Mouse (Mus musculus): ENCODE measurements around the gene Rps28. TPM values are rescaled to one million over a fixed set of nuclear protein-coding genes. Genes with fewer than 3 reads are reported as not detected.
"Not testable (repeated sequence)": the region's sequence is repeated elsewhere in the genome, so short reads cannot be mapped to it uniquely, and the experiment has no call there.

The Rps28 gene
- 875 and 894 TPM in 2 replicates for polyA plus RNA-seq (2016; fragmentation: Nextera tagmentation; extraction: Ambion mirVana)

- Histone ChIP-seq H3K4me2 (replicated peaks) (peak within 1 kb of the TSS; percentile 95), H3K9ac (peak within 1 kb of the TSS; percentile 88), H3K27me3 (no peaks in the 10 kb centered on the region), H3K4me1 (peaks cover 21% of the 10 kb centered on the region), H3K4me3 (peak within 1 kb of the TSS; percentile 80), H3K36me3 (peaks cover 55% of the 10 kb centered on the region), H3K27ac (peak within 1 kb of the TSS; percentile 89), H3K9me3 (no peaks in the 10 kb centered on the region)
- ATAC-seq (ENCODE audit: insufficient number of reproducible peaks, insufficient read depth, low FRiP score, low TSS enrichment), result peak; percentile 86
- under 1% methylated on average over 51 of the region's 51 CpGs for WGBS
These were observed at the start of gene Rps28, which contains the start of gene Ndufa7 for GRCm38 (mm10) chr17:33824084-33824996. Gene Rps28 (minus strand): TSS chr17:33824562. Gene Ndufa7 (plus strand): TSS chr17:33824572.

DNA sequence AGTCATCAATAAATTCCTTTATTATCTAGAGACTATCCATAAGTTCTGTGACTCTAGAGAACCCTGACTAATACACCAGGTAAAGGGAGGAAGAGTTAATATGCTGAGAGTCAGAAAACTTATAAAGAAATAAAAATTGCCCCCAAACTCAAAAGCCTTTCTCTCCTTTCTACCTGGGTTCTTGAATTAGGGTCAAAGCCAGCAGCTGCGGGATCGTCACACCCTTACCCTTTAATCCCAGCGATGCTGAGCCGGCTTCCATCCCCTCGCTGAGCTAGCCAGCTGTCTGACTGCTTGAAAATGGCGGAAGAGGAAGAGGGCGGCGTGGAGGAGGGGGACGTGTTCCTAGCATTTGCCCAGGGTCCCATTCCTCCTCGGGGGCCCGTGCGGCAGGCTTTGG lies 49.2 kb upstream of the Rps28 start, which contains the start of gene Gm7029:
Gene Gm7029, plus strand, starts transcription at position 301 of the 400 bp plus-strand sequence.
- not testable (repeated sequence) for H3K27ac ChIP-seq; H3K9ac ChIP-seq; H3K27me3 ChIP-seq; H3K4me2 ChIP-seq (replicated peaks); H3K9me3 ChIP-seq; ATAC-seq (ENCODE audit: insufficient number of reproducible peaks, insufficient read depth, low FRiP score, low TSS enrichment); H3K4me3 ChIP-seq; H3K4me1 ChIP-seq
- peaks cover 23% of the 10 kb centered on the region for H3K36me3 ChIP-seq
- 69% methylated on average over 4 of the region's 12 CpGs for WGBS

DNA sequence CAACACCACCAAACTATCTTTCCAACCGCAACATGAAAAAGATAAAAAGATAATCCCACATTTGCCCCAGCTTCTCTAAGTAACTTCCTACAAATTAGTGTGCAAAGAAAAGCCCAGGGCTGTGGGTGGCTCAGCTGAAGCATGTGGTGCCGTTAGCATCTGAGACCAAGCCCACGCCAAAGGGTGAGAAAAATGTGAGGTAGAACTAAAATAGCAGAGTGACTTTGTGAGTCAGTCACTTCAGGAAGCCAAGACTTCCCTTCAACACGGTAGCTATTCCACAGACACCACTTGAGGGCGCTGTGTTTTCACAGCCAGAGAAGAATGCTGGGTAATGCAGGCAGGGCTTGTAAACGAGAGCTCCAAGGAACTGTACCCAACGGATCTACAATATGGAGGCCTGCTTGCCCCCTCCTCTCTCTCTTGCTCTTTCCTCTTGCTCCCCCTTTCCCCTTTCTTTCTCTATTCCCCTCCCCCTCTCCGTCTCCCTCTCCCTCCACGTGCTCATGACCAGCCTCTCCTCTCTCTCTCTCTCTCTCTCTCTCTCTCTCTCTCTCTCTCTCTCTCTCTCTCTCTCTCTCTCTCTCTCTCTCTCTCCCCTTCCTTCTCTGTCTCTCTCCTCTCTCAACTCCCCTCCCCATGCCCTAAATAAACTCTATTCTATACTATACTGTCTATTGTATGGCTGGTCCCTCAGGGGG lies 41.1 kb upstream of the Rps28 start:
- no peak overlapping the region for H3K27ac ChIP-seq
- H3K4me1 ChIP-seq, result no peaks in the 10 kb centered on the region
- H3K4me3 ChIP-seq, result no peak overlapping the region
- 36% methylated on average over 9 of the region's 9 CpGs for WGBS
- no peaks in the 10 kb centered on the region for H3K36me3 ChIP-seq
- H3K9ac ChIP-seq, result no peak overlapping the region
- H3K9me3 ChIP-seq, result no peaks in the 10 kb centered on the region
- no peaks in the 10 kb centered on the region for H3K27me3 ChIP-seq
- H3K4me2 ChIP-seq (replicated peaks), result no peak overlapping the region
- no peak for ATAC-seq (ENCODE audit: insufficient number of reproducible peaks, insufficient read depth, low FRiP score, low TSS enrichment)

- H3K4me2 ChIP-seq (replicated peaks), result no peak overlapping the region
- no peak overlapping the region for H3K9ac ChIP-seq
- no peaks in the 10 kb centered on the region for H3K36me3 ChIP-seq
- H3K9me3 ChIP-seq, result no peaks in the 10 kb centered on the region
- no peak overlapping the region for H3K27ac ChIP-seq
- WGBS, result 80% methylated on average over 4 of the region's 4 CpGs
- no peak overlapping the region for H3K4me3 ChIP-seq
- ATAC-seq (ENCODE audit: insufficient number of reproducible peaks, insufficient read depth, low FRiP score, low TSS enrichment), result no peak
- no peaks in the 10 kb centered on the region for H3K4me1 ChIP-seq
- no peaks in the 10 kb centered on the region for H3K27me3 ChIP-seq
These were observed 33.5 kb upstream of the Rps28 start for GRCm38 (mm10) chr17:33857816-33858215.

DNA sequence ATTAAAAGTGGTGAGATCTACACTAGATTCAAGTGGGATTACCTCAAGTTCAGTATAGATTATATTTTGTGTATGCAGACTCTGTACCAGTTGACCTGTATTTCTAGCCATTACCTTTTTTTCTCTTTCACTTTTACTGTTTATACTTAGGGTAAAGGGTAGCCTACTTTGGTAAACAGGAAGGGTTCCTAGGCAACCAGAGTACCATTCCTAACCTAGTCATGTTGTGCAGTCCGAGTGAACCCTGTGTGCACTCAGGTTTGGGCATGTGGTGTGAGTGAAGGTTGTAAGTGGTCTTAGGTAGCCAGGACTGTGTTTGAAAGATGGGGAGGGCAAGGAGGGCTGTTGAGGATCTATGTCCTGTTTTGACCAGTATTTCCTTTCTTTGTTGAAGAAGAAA lies 27.0 kb upstream of the Rps28 start:
- no peaks in the 10 kb centered on the region for H3K27me3 ChIP-seq
- no peak overlapping the region for H3K4me2 ChIP-seq (replicated peaks)
- no peak for ATAC-seq (ENCODE audit: insufficient number of reproducible peaks, insufficient read depth, low FRiP score, low TSS enrichment)
- peaks cover 28% of the 10 kb centered on the region for H3K36me3 ChIP-seq
- no peak overlapping the region for H3K27ac ChIP-seq
- no peaks in the 10 kb centered on the region for H3K9me3 ChIP-seq
- H3K4me3 ChIP-seq, result no peak overlapping the region
- WGBS, result 64% methylated on average over 1 of the region's 1 CpGs
- no peaks in the 10 kb centered on the region for H3K4me1 ChIP-seq
- H3K9ac ChIP-seq, result no peak overlapping the region

DNA sequence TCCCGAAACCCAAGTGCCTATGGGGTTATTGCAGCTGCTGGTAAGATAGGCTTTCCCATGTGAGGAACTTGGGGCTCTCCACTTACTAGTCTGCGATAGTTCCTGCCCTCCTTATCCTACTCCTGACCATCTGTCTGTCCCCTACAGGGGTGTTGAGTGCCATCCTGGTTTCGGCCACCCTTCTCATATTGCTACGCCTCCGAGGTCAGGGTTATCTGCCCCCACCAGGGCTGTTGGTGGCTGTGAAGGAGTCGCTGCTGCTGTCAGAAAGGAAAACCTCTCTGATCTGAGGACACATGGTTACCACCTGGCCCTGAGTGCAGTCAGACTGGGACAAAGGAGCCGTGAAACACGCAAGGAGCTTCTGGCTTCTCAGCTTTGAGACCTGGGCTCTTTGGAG lies 23.8 kb upstream of the Rps28 start:
- Histone ChIP-seq H3K4me3 (no peak overlapping the region), H3K36me3 (peaks cover 33% of the 10 kb centered on the region), H3K4me2 (replicated peaks) (no peak overlapping the region), H3K9me3 (no peaks in the 10 kb centered on the region), H3K27me3 (no peaks in the 10 kb centered on the region), H3K27ac (no peak overlapping the region), H3K9ac (no peak overlapping the region), H3K4me1 (peaks cover 9% of the 10 kb centered on the region; the same call in 1 of the 2 replicates)
- 67% methylated on average over 8 of the region's 8 CpGs for WGBS
- ATAC-seq (ENCODE audit: insufficient number of reproducible peaks, insufficient read depth, low FRiP score, low TSS enrichment), result no peak

DNA sequence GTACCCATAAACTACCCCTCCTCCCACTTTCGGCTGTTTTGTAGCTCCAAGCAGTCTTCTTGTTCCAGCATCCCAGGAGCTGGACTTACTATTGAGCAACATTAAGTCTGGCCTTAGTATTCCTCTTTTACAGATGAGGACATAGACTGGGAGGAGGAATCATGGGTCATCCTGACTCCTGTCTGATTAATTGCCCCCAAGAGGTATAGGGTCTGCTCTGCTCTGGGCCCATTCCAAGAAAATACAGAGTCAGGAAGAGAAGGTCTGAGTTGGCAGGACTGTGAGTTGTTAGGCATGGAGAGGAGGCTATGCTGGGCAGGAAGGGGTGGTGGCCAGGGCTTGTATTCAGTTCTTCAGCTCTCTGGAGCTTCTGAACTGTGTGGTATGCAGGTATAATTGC lies 19.8 kb upstream of the Rps28 start:
- ATAC-seq (ENCODE audit: insufficient number of reproducible peaks, insufficient read depth, low FRiP score, low TSS enrichment), result no peak

DNA sequence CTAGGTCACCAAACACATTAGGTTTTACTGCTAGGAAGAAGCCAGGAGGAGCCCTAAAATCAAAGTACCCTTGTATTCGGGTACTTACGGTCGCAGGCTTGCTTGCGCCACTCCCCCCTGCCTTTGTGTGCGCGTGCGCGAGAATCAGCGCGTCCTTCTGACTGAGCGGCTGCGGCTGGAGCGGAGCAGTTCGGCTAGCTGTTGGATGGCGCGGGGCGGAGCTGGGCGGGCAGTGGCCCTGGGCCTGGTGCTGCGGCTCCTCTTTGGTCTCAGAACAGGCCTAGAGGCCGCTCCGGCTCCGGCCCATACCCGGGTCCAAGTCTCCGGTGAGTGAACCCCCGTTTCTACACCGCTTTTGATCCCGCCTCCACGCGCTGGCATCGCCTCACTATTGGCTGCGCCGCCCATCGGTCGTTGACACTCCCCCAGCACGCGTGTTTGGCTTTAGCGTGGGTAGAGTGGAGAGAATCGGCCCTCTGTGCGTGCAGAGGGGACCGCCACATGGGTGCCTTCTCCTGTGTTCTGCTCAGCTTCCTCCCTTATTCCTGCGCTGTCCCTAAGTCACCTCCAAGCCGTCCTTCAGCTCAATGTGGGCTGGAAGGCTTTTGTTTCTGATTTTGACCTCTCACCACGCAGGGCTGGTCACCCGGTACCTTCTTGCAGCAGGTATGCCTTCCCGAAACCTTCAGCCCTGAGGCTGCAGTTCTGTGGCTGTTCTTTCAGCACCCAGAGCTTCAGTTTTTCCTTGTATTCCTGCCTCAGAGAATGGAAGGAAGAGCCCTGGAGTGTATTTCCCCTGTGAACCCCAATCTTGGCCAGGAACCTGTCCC lies 18.8 kb upstream of the Rps28 start, which contains the start of gene Cd320:
Gene Cd320, plus strand, starts transcription at position 126 of the 830 bp plus-strand sequence.
- H3K36me3 ChIP-seq, result peaks cover 21% of the 10 kb centered on the region
- H3K4me2 ChIP-seq (replicated peaks), result peak within 1 kb of the TSS; percentile 91
- peaks cover 9% of the 10 kb centered on the region; the same call in 1 of the 2 replicates for H3K4me1 ChIP-seq
- peak; percentile 82 for ATAC-seq (ENCODE audit: insufficient number of reproducible peaks, insufficient read depth, low FRiP score, low TSS enrichment)
- no peaks in the 10 kb centered on the region for H3K27me3 ChIP-seq
- H3K9me3 ChIP-seq, result no peaks in the 10 kb centered on the region
- H3K4me3 ChIP-seq, result peak within 1 kb of the TSS; percentile 85
- under 1% methylated on average over 45 of the region's 45 CpGs for WGBS
- peak within 1 kb of the TSS; percentile 72 for H3K9ac ChIP-seq
- peak within 1 kb of the TSS; percentile 67 for H3K27ac ChIP-seq

More for the DNA sequence above, 19.8 kb upstream of the Rps28 start:
- Histone ChIP-seq H3K36me3 (peaks cover 23% of the 10 kb centered on the region), H3K9ac (peak overlapping the region; percentile 17; the same call in 1 of the 2 replicates), H3K4me2 (replicated peaks) (peak overlapping the region; percentile 91), H3K27ac (no peak overlapping the region), H3K27me3 (no peaks in the 10 kb centered on the region), H3K4me1 (peaks cover 9% of the 10 kb centered on the region; the same call in 1 of the 2 replicates), H3K4me3 (0 out of 2 replicates have a peak overlapping the region, but pooled peaks have one; percentile 85), H3K9me3 (no peaks in the 10 kb centered on the region)
- 78% methylated on average over 1 of the region's 1 CpGs for WGBS

DNA sequence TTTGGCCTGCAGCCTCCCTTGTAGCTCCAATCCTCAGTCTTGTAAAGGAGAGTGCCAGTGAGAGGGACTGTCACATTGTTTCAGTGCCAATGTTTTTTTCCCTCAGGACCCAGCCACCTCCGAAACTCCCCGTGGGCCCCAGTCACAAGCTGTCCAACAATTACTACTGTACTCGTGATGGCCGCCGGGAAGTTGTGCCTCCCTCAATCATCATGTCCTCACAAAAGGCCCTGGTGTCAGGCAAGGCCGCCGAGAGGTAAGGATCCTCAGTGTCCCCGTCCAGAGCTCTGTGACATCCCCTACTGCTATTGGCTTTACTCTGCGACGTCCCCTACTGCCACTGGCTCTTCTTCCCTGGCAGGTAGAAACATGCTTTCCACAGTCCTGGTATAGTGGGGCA lies 5.2 kb upstream of the Rps28 start:
- H3K4me2 ChIP-seq (replicated peaks), result no peak overlapping the region
- H3K36me3 ChIP-seq, result peaks cover 65% of the 10 kb centered on the region
- H3K9ac ChIP-seq, result no peak overlapping the region
- H3K9me3 ChIP-seq, result no peaks in the 10 kb centered on the region
- peaks cover 4% of the 10 kb centered on the region; the same call in 1 of the 2 replicates for H3K4me1 ChIP-seq
- WGBS, result 92% methylated on average over 10 of the region's 10 CpGs
- no peaks in the 10 kb centered on the region for H3K27me3 ChIP-seq
- ATAC-seq (ENCODE audit: insufficient number of reproducible peaks, insufficient read depth, low FRiP score, low TSS enrichment), result no peak
- H3K4me3 ChIP-seq, result no peak overlapping the region
- H3K27ac ChIP-seq, result no peak overlapping the region

GRCm38 (mm10) chr17:33828892-33829291 lies 4.5 kb upstream of the Rps28 start:
- Histone ChIP-seq H3K27ac (no peak overlapping the region), H3K4me1 (peaks cover 4% of the 10 kb centered on the region; the same call in 1 of the 2 replicates), H3K4me3 (no peak overlapping the region), H3K27me3 (no peaks in the 10 kb centered on the region), H3K9ac (no peak overlapping the region), H3K36me3 (peaks cover 58% of the 10 kb centered on the region), H3K9me3 (no peaks in the 10 kb centered on the region), H3K4me2 (replicated peaks) (no peak overlapping the region)
- WGBS, result 68% methylated on average over 2 of the region's 2 CpGs
- no peak for ATAC-seq (ENCODE audit: insufficient number of reproducible peaks, insufficient read depth, low FRiP score, low TSS enrichment)

GRCm38 (mm10) chr17:33826850-33827249 lies 2.5 kb upstream of the Rps28 start:
- H3K27ac ChIP-seq, result no peak overlapping the region
- ATAC-seq (ENCODE audit: insufficient number of reproducible peaks, insufficient read depth, low FRiP score, low TSS enrichment), result no peak
- no peaks in the 10 kb centered on the region for H3K9me3 ChIP-seq
- H3K36me3 ChIP-seq, result peaks cover 56% of the 10 kb centered on the region
- H3K9ac ChIP-seq, result no peak overlapping the region
- WGBS, result under 1% methylated on average over 3 of the region's 3 CpGs
- no peaks in the 10 kb centered on the region for H3K27me3 ChIP-seq
- peaks cover 19% of the 10 kb centered on the region for H3K4me1 ChIP-seq
- H3K4me2 ChIP-seq (replicated peaks), result no peak overlapping the region
- no peak overlapping the region for H3K4me3 ChIP-seq
